Mouse (Mus musculus): ENCODE results near the gene Il22ra1. TPM values are rescaled to one million over a fixed set of nuclear protein-coding genes. Genes with fewer than 3 reads are reported as not detected.

Il22ra1 gene
- not detected in 2 replicates for polyA plus RNA-seq (2015; fragmentation: Nextera tagmentation; extraction: Ambion mirVana)

DNA sequence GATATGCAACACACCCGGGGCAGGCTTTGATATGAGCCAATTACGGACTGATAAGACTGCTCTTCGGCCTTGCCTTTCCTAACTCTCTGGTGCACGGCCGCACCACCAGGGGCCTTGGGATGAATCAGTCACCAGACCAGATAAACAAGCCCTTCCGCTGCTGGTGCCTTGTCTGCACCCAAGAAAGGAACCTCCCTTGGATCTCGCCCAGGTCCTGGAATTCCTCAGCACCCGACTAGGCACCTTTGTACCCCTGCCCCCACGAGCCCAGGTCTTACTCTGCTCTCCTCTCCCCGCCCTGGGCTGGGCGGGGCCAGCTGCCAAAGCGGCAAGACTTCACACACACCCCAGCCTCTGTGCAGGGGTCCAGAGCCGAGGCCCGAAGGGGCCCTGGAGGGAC is at the start of gene Il22ra1:
TSS of gene Il22ra1 (plus strand) at position 356 of the 400 bp plus-strand sequence.
- H3K9ac ChIP-seq (ENCODE audit: low read depth, low read length): no peak within 1 kb of the TSS
- 54% methylated on average over 14 of the region's 14 CpGs for WGBS
- no peaks in the 10 kb centered on the region for H3K36me3 ChIP-seq (ENCODE audit: control insufficient read depth, insufficient read depth, low read length)
- H3K4me2 ChIP-seq (ENCODE audit: low read length): no peak within 1 kb of the TSS
- H3K4me3 ChIP-seq (ENCODE audit: low read depth, low read length): no peak within 1 kb of the TSS
- no peak within 1 kb of the TSS for H3K27ac ChIP-seq (ENCODE audit: low read length)
- H3K4me1 ChIP-seq (ENCODE audit: control insufficient read depth, insufficient read depth, low read length): no peaks in the 10 kb centered on the region
- no peaks in the 10 kb centered on the region for H3K27me3 ChIP-seq (ENCODE audit: control insufficient read depth, insufficient read depth, low read depth, low read length)
- no peak for ATAC-seq
- H3K9me3 ChIP-seq (replicated peaks; ENCODE audit: control insufficient read depth, low read length, poor library complexity, severe bottlenecking): no peaks in the 10 kb centered on the region

DNA sequence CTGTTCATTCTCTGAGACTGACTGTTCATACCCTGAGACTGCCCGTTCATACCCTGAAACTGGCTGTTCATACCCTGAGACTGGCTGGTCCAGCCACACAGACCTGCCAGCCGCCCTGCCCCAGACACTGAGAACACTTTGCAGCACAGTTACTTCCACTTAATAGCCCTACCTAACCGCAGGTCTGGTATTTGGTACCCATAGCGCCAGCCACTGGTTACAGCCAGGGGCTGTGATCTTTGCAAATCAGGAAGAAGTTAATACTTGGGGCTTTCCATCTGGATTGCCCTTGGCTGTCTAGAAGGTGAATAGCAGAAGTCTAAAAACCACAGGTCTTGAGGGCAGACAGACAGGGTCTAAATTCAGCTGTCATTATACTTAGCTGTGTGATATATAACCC is 48.7 kb upstream of the Il22ra1 start:
- Histone ChIP-seq H3K4me2 (ENCODE audit: low read length) (no peak overlapping the region), H3K4me1 (ENCODE audit: control insufficient read depth, insufficient read depth, low read length) (0 out of 2 replicates have a peak, but pooled peaks cover 2% of the 10 kb centered on the region), H3K9me3 (replicated peaks; ENCODE audit: control insufficient read depth, low read length, poor library complexity, severe bottlenecking) (no peaks in the 10 kb centered on the region), H3K36me3 (ENCODE audit: control insufficient read depth, insufficient read depth, low read length) (no peaks in the 10 kb centered on the region), H3K27ac (ENCODE audit: low read length) (no peak overlapping the region), H3K27me3 (ENCODE audit: control insufficient read depth, insufficient read depth, low read depth, low read length) (0 out of 2 replicates have a peak, but pooled peaks cover 4% of the 10 kb centered on the region), H3K4me3 (ENCODE audit: low read depth, low read length) (no peak overlapping the region), H3K9ac (ENCODE audit: low read depth, low read length) (no peak overlapping the region)
- 87% methylated on average over 4 of the region's 4 CpGs for WGBS
- ATAC-seq: no peak

GRCm38 (mm10) chr4:135681789-135682188 is 46.2 kb upstream of the Il22ra1 start:
- no peak overlapping the region for H3K4me2 ChIP-seq (ENCODE audit: low read length)
- no peak overlapping the region for H3K9ac ChIP-seq (ENCODE audit: low read depth, low read length)
- H3K4me3 ChIP-seq (ENCODE audit: low read depth, low read length): no peak overlapping the region
- peaks cover 19% of the 10 kb centered on the region for H3K27me3 ChIP-seq (ENCODE audit: control insufficient read depth, insufficient read depth, low read depth, low read length)
- 72% methylated on average over 5 of the region's 5 CpGs for WGBS
- no peak overlapping the region for H3K27ac ChIP-seq (ENCODE audit: low read length)
- H3K36me3 ChIP-seq (ENCODE audit: control insufficient read depth, insufficient read depth, low read length): no peaks in the 10 kb centered on the region
- H3K9me3 ChIP-seq (replicated peaks; ENCODE audit: control insufficient read depth, low read length, poor library complexity, severe bottlenecking): no peaks in the 10 kb centered on the region
- H3K4me1 ChIP-seq (ENCODE audit: control insufficient read depth, insufficient read depth, low read length): peaks cover 10% of the 10 kb centered on the region
- no peak for ATAC-seq

DNA sequence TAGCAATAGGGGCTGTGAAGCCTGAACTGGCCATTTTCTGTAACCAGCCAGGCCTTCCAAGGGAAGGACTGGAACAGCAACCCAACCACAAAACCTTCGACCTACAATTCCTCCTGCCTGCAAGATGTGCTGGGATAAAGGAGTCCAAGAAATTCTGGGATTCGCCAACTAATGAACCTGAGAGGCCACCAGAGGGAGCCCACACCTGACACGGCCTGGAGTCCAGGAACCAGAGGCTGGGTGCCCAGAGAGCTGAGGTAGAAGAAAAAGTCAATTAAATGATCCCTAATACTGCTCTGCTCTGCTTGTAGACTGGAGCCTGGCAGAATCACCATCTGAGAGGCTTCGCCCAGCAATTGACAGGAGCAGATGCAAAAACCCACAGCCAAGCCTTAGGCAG is 44.4 kb upstream of the Il22ra1 start:
- no peak for ATAC-seq
- Histone ChIP-seq H3K27me3 (ENCODE audit: control insufficient read depth, insufficient read depth, low read depth, low read length) (peaks cover 30% of the 10 kb centered on the region), H3K36me3 (ENCODE audit: control insufficient read depth, insufficient read depth, low read length) (no peaks in the 10 kb centered on the region), H3K27ac (ENCODE audit: low read length) (no peak overlapping the region), H3K4me1 (ENCODE audit: control insufficient read depth, insufficient read depth, low read length) (peaks cover 11% of the 10 kb centered on the region), H3K9me3 (replicated peaks; ENCODE audit: control insufficient read depth, low read length, poor library complexity, severe bottlenecking) (no peaks in the 10 kb centered on the region), H3K9ac (ENCODE audit: low read depth, low read length) (no peak overlapping the region), H3K4me2 (ENCODE audit: low read length) (no peak overlapping the region), H3K4me3 (ENCODE audit: low read depth, low read length) (no peak overlapping the region)
- 21% methylated on average over 4 of the region's 4 CpGs for WGBS

- no peak for ATAC-seq
- peaks cover 11% of the 10 kb centered on the region for H3K4me1 ChIP-seq (ENCODE audit: control insufficient read depth, insufficient read depth, low read length)
- H3K9ac ChIP-seq (ENCODE audit: low read depth, low read length): no peak overlapping the region
- no peak overlapping the region for H3K4me2 ChIP-seq (ENCODE audit: low read length)
- 28% methylated on average over 3 of the region's 3 CpGs for WGBS
- H3K9me3 ChIP-seq (replicated peaks; ENCODE audit: control insufficient read depth, low read length, poor library complexity, severe bottlenecking): no peaks in the 10 kb centered on the region
- no peaks in the 10 kb centered on the region for H3K36me3 ChIP-seq (ENCODE audit: control insufficient read depth, insufficient read depth, low read length)
- H3K4me3 ChIP-seq (ENCODE audit: low read depth, low read length): no peak overlapping the region
- no peak overlapping the region for H3K27ac ChIP-seq (ENCODE audit: low read length)
- H3K27me3 ChIP-seq (ENCODE audit: control insufficient read depth, insufficient read depth, low read depth, low read length): peaks cover 30% of the 10 kb centered on the region
Measured at GRCm38 (mm10) chr4:135684731-135685130, 43.2 kb upstream of the Il22ra1 start.

GRCm38 (mm10) chr4:135685906-135686567 is 41.9 kb upstream of the Il22ra1 start, which contains the start of gene Ifnlr1:
Gene Ifnlr1 (plus strand): TSS chr4:135686287.
- 1% methylated on average over 41 of the region's 41 CpGs for WGBS
- peak within 1 kb of the TSS; percentile 98 for H3K4me2 ChIP-seq (ENCODE audit: low read length)
- H3K36me3 ChIP-seq (ENCODE audit: control insufficient read depth, insufficient read depth, low read length): no peaks in the 10 kb centered on the region
- ATAC-seq: no peak
- H3K9me3 ChIP-seq (replicated peaks; ENCODE audit: control insufficient read depth, low read length, poor library complexity, severe bottlenecking): no peaks in the 10 kb centered on the region
- peak within 1 kb of the TSS; percentile 50 for H3K4me3 ChIP-seq (ENCODE audit: low read depth, low read length)
- H3K27ac ChIP-seq (ENCODE audit: low read length): no peak within 1 kb of the TSS
- peak within 1 kb of the TSS; percentile 54 for H3K9ac ChIP-seq (ENCODE audit: low read depth, low read length)
- H3K4me1 ChIP-seq (ENCODE audit: control insufficient read depth, insufficient read depth, low read length): peaks cover 11% of the 10 kb centered on the region
- peaks cover 30% of the 10 kb centered on the region for H3K27me3 ChIP-seq (ENCODE audit: control insufficient read depth, insufficient read depth, low read depth, low read length)

- Histone ChIP-seq H3K9ac (ENCODE audit: low read depth, low read length) (peak overlapping the region; percentile 54), H3K9me3 (replicated peaks; ENCODE audit: control insufficient read depth, low read length, poor library complexity, severe bottlenecking) (no peaks in the 10 kb centered on the region), H3K27me3 (ENCODE audit: control insufficient read depth, insufficient read depth, low read depth, low read length) (peaks cover 32% of the 10 kb centered on the region), H3K4me3 (ENCODE audit: low read depth, low read length) (peak overlapping the region; percentile 50), H3K36me3 (ENCODE audit: control insufficient read depth, insufficient read depth, low read length) (no peaks in the 10 kb centered on the region), H3K4me1 (ENCODE audit: control insufficient read depth, insufficient read depth, low read length) (peaks cover 11% of the 10 kb centered on the region), H3K27ac (ENCODE audit: low read length) (no peak overlapping the region), H3K4me2 (ENCODE audit: low read length) (peak overlapping the region; percentile 98)
- ATAC-seq: no peak
- WGBS: under 1% methylated on average over 21 of the region's 21 CpGs
Measured at GRCm38 (mm10) chr4:135686568-135686953, 41.4 kb upstream of the Il22ra1 start.

GRCm38 (mm10) chr4:135689797-135690196 is 38.2 kb upstream of the Il22ra1 start:
- no peak overlapping the region for H3K9ac ChIP-seq (ENCODE audit: low read depth, low read length)
- H3K4me3 ChIP-seq (ENCODE audit: low read depth, low read length): no peak overlapping the region
- H3K4me2 ChIP-seq (ENCODE audit: low read length): no peak overlapping the region
- 92% methylated on average over 7 of the region's 7 CpGs for WGBS
- no peaks in the 10 kb centered on the region for H3K36me3 ChIP-seq (ENCODE audit: control insufficient read depth, insufficient read depth, low read length)
- no peaks in the 10 kb centered on the region for H3K9me3 ChIP-seq (replicated peaks; ENCODE audit: control insufficient read depth, low read length, poor library complexity, severe bottlenecking)
- ATAC-seq: no peak
- no peak overlapping the region for H3K27ac ChIP-seq (ENCODE audit: low read length)
- H3K4me1 ChIP-seq (ENCODE audit: control insufficient read depth, insufficient read depth, low read length): peaks cover 11% of the 10 kb centered on the region
- H3K27me3 ChIP-seq (ENCODE audit: control insufficient read depth, insufficient read depth, low read depth, low read length): peaks cover 26% of the 10 kb centered on the region

- 83% methylated on average over 11 of the region's 11 CpGs for WGBS
- Histone ChIP-seq H3K4me3 (ENCODE audit: low read depth, low read length) (no peak overlapping the region), H3K4me1 (ENCODE audit: control insufficient read depth, insufficient read depth, low read length) (peaks cover 11% of the 10 kb centered on the region), H3K9ac (ENCODE audit: low read depth, low read length) (no peak overlapping the region), H3K36me3 (ENCODE audit: control insufficient read depth, insufficient read depth, low read length) (no peaks in the 10 kb centered on the region), H3K4me2 (ENCODE audit: low read length) (no peak overlapping the region), H3K27ac (ENCODE audit: low read length) (no peak overlapping the region), H3K27me3 (ENCODE audit: control insufficient read depth, insufficient read depth, low read depth, low read length) (peaks cover 21% of the 10 kb centered on the region), H3K9me3 (replicated peaks; ENCODE audit: control insufficient read depth, low read length, poor library complexity, severe bottlenecking) (no peaks in the 10 kb centered on the region)
- no peak for ATAC-seq
Measured at GRCm38 (mm10) chr4:135690241-135690640, 37.7 kb upstream of the Il22ra1 start.
